Mouse (Mus musculus): Measurements from ENCODE around the gene Ubap1. TPM values are rescaled to one million over a fixed set of nuclear protein-coding genes. Genes with fewer than 3 reads are reported as not detected.

Ubap1 gene
- total RNA-seq, 2 experiments from 2014 or later, result 53.7 to 54.0 TPM

GRCm38 (mm10) chr4:41407353-41407752 lies 58.6 kb downstream of the Ubap1 start:
- no peak for DNase-seq (ENCODE audit: low spot score in 2 of 2)

GRCm38 (mm10) chr4:41409341-41409740 lies 60.5 kb downstream of the Ubap1 start:
- DNase-seq (ENCODE audit: low spot score in 2 of 2), result peak; percentile 11 to 62

GRCm38 (mm10) chr4:41416966-41417365 lies 68.2 kb downstream of the Ubap1 start:
- DNase-seq (ENCODE audit: low spot score in 2 of 2), result no peak

- no peak for DNase-seq (ENCODE audit: low spot score in 2 of 2)
These were observed 90.1 kb downstream of the Ubap1 start for GRCm38 (mm10) chr4:41438931-41439330.

Other genes starting within 250 kb of the Ubap1 start
- 100 to 1,000 TPM; 107 to 108 TPM for gene Nol6, start 224.5 kb upstream of the Ubap1 start, total RNA-seq (2021)
- 10 to 100 TPM; 78.4 to 78.6 TPM for gene Ube2r2, start 213.3 kb upstream of the Ubap1 start, total RNA-seq (2021)
- gene Ubap2, start 73.9 kb upstream of the Ubap1 start, total RNA-seq (2021), result 10 to 100 TPM; 37.7 to 39.6 TPM
- 10 to 100 TPM; 41.2 to 43.2 TPM for gene Dcaf12, start 34.1 kb upstream of the Ubap1 start, total RNA-seq (2021)
- gene Kif24, start 115.9 kb downstream of the Ubap1 start, total RNA-seq (2021), result 1 to 10 TPM in 1 of 2 experiments, under 1 TPM in 1; 0.52 to 1.0 TPM
- gene Nudt2, start 116.2 kb downstream of the Ubap1 start, total RNA-seq (2021), result 10 to 100 TPM; 29.5 to 32.0 TPM
- 10 to 100 TPM; 29.0 to 29.3 TPM for gene AI464131, start 154.1 kb downstream of the Ubap1 start, total RNA-seq (2021)
- 1 to 10 TPM; 4.5 to 7.0 TPM for gene 1110017D15Rik, start 168.3 kb downstream of the Ubap1 start, total RNA-seq (2021)
- gene Fam219a, start 220.5 kb downstream of the Ubap1 start, total RNA-seq (2021), result 100 to 1,000 TPM; 159 to 163 TPM
- gene Dnaic1, start 220.8 kb downstream of the Ubap1 start, total RNA-seq (2021), result 1 to 10 TPM; 7.8 to 9.0 TPM